Mouse (Mus musculus): ENCODE measurements around the gene Galnt18.

- TF ChIP-seq CTCF (IDR thresholded peaks at IDR 0.05; ENCODE audit: low read depth) (no peak), EP300 (optimal IDR thresholded peaks at IDR 0.05) (no peak)
Observed at GRCm38 (mm10) chr7:111606091-111606490, 173.7 kb downstream of the Galnt18 start.
